Mouse (Mus musculus): Measurements from ENCODE around the gene Rasd2.
A peak's percentile ranks its signal among the peaks of the same experiment; 100 is the strongest.

The Rasd2 gene

DNA sequence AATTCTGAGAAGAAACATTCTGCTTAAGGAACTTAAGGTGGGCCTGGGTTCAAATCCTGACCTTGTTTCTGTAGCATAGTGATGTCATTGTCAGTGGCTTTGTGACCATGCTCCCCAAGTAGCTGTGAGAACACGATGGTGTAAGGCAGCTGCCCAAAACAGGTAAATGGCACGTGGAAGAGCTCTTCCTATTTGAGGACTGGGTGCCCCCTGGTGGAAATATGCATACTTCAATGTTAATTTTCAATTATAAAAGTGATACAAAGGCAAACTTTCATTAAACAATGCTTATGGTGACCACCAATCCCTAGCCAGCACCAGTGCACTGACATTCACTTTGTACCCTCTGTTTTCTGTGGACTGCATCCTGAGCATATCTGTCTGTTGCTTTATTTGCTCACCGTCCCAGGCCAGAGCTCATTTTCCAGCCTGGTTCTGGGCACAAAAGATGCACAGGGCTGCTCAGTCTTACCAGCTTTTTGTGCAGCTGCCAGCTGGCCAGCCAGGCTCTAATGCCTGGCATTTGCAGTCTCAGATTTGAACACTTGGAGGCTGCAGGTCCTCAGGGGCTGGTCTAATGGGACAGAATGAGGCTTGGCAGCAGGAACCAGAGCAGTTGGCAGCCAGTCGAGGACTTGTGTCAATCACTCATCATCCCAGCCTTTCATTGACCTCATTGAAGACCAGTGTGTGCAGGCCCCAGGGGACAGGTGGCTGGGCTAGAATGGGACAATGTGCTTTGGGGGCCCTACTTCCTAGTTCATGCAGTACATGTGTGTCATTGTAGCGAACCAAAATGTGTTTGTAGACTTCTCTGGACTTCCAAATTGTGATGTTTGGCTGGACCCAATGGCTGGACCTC is 6.4 kb downstream of the Rasd2 start:
- no peak for DNase-seq (ENCODE audit: low spot score in 2 of 2)

DNA sequence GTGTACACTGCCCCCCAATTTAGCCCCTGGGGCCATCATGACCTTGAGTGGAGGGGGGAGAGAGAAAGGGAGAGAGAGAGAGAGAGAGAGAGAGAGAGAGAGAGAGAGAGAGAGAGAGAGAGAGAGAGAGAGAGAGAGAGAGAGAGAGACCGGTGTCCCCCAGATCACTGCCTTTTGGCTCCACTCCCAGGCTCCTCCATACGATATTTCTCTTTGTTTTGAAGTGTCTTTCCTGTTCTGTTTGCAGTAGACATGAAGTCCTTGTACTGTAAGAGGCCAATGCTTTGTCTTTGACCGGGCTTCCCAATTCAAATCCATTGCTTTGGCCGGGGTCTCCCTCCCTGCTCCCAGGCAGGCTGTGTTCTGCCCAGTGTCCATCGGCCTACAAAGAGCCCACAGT is 8.9 kb downstream of the Rasd2 start:
- no peak for DNase-seq (ENCODE audit: low spot score in 2 of 2)

- DNase-seq (ENCODE audit: low spot score in 2 of 2): no peak
These were observed 13.0 kb downstream of the Rasd2 start for GRCm38 (mm10) chr8:75226773-75227172.

- peak in 1 of 2 experiments; percentile 62 for DNase-seq (ENCODE audit: low spot score in 2 of 2)
These were observed 20.3 kb downstream of the Rasd2 start for GRCm38 (mm10) chr8:75233915-75234554.

GRCm38 (mm10) chr8:75247331-75247730 is 33.6 kb downstream of the Rasd2 start:
- no peak for DNase-seq (ENCODE audit: low spot score in 2 of 2)

DNA sequence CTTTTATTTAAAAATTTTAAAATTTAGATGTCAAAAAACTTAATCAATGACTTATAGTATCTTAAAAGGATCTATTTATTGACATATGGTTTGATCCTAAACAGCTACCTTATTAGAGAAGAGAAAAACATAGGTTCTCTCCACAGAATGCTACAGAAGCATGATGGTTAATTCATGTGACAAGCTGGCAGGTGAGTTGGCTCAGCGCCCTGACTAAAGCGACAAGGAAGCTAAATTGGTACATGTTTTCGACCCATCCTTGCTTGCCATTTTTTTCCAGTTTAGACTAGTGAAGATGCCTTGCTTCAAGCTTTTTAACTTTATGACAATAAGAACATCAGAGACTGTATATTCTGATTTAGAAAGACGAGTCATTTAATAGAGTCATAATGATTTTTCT is 35.4 kb downstream of the Rasd2 start:
- DNase-seq (ENCODE audit: low spot score in 2 of 2): no peak

DNA sequence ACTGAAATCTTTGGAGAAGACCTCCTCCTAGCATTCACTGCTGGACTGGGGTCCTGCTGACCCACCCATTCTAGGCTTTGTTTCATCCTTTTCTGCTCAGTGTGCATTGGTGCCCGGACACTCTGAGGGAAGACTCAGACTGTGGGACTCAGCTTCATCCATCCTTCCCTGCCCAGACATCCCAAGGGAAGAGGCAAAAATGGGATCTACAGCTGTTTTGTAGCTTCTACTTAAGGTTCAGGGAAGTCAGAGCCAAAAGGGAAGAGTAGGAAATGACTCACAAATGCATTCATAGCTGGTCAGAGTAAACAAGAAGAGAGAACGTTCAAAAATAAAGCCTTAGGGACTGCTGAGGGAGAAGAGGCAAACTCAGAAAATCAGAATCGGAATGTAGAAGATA is 40.3 kb downstream of the Rasd2 start:
- no peak for DNase-seq (ENCODE audit: low spot score in 2 of 2)

DNA sequence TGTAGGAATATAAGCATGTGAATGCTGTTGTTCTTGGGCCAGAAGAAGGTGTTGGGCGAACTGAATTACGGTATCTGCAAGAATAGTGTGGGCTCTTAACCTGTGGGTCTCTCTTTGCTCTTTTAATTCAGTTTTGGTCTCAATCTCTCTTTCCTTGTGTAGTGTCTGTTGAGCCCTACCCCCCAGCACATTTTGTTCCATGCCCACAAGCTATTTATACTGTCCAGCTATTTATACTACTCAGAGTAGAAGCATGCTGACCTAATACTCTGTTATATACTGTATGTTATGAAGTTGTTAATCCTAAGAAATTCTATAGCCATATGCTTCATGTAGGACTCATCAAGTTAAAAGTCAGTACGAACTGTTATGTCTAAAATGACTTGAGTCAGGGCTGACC is 41.9 kb downstream of the Rasd2 start:
- no peak for DNase-seq (ENCODE audit: low spot score in 2 of 2)

DNA sequence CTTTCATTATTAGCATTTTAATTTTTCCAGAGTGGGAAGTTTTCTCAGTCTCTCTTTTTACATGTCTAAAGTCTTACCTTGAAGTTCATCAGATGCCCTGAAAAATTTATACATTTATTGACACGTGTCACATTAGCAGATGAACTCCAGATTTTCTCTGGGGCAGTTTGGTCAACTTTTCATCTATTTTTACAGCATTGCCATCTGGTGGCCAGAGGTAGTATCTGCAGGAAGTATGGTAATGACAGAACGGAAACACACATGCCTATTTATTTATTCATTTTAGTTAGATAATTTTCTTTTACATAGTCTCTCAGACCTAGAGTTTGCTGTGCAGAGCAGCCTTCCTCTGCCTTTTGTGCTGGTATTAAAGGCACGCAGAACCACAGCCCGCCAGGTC is 58.4 kb downstream of the Rasd2 start:
- peak; percentile 12 to 13 for DNase-seq (ENCODE audit: low spot score in 2 of 2)
